Mouse (Mus musculus) layer of hippocampus, adult 2 months (tissue): ENCODE data around the gene Ccnq. TPM values are rescaled to one million over a fixed set of nuclear protein-coding genes. Genes with fewer than 3 reads are reported as not detected.

Experiments used
- DNase-seq, 2 experiments: peaks; one replicate each; pipeline ENCODE4 v3.0.0; 2022; ENCODE audit warnings: low spot score in 2 of 2
- H3K27ac ChIP-seq: fragments of 200-600 bp; 2 replicates; pipeline ENCODE4 v1.8.1; 2022
- H3K4me3 ChIP-seq: fragments of 200-600 bp; 2 replicates; pipeline ENCODE4 v1.8.1; 2022; ENCODE audit warnings: mild to moderate bottlenecking
- CTCF ChIP-seq: fragments of 200-600 bp; conservative IDR thresholded peaks from 2 replicates; pipeline ENCODE4 v1.8.1; 2022; ENCODE audit warnings: antibody characterized with exemption, mild to moderate bottlenecking, moderate library complexity
- total RNA-seq, 2 experiments: library from RNA; stranded (reverse); gene quantifications; 2 replicates each; pipeline ENCODE4 v1.2.3; 2021

The Ccnq gene
- total RNA-seq, 2 experiments from 2014 or later = 20.0 to 20.7 TPM

DNA sequence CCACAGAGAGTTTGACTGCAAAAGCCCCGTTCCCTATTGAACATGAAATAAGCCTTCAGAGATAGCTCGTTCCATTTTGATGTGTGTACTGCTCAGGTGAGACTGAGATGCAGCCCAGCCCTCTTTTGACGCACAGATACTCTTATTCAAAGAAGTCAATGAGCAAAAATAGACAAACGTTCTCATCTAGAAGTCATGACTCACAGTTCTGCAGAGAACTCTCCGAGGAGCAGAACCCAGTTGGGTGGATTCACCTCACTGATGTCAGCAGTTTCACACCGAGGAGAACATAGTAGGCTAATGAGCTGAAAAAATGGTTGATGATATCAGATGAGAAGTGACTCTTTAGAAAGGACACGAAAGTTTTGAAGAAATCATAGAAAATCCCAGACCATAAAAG is 5.3 kb downstream of the Ccnq start:
- Histone ChIP-seq H3K27ac (peak overlapping the region; percentile 14; the same call in 1 of the 2 replicates), H3K4me3 (no peak overlapping the region)
- DNase-seq = no peak
- TF ChIP-seq CTCF = no peak

DNA sequence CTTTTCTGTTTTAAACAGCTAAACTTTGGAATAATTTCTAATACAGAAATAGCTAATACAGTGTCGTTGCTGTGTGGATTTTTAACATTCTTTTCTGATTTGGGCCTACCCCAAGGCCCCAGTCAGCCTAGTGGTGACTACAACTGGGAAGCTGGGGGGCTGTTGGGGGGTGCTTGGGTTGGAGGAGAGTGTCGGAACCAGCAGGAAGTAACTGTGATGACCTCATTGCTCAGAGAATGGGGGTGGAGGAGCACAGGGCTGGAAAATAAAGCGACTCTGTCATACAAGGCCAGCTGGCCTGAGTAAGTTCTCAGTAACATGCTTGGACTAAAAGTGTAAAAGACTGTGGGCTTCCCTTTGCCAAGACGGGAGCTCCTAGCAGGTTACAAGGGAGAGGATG is 6.1 kb downstream of the Ccnq start:
- Histone ChIP-seq H3K27ac (peak overlapping the region; percentile 14; the same call in 1 of the 2 replicates), H3K4me3 (no peak overlapping the region)
- DNase-seq = no peak
- no peak for TF ChIP-seq CTCF

DNA sequence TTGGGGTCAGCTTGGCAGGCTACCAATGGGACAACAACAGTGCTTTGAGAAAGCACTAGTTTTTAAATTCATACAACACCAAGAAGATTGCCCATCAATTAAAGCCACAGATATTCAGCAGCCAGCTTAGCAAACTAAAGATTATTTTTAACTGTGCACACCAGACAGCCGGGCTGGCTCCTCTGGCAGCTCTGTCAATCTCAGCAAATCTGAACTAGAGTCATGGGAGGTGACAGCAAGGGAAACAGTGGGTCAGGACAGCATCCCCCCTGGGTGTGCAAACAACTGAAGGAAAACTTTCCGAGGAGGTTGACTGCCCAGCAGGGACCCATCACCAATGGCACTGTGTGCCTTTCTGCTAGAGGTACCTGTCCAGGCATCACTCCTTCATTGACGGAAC is 9.1 kb downstream of the Ccnq start:
- no peak for TF ChIP-seq CTCF
- no peak overlapping the region for H3K27ac ChIP-seq
- H3K4me3 ChIP-seq = no peak overlapping the region
- DNase-seq = no peak

DNA sequence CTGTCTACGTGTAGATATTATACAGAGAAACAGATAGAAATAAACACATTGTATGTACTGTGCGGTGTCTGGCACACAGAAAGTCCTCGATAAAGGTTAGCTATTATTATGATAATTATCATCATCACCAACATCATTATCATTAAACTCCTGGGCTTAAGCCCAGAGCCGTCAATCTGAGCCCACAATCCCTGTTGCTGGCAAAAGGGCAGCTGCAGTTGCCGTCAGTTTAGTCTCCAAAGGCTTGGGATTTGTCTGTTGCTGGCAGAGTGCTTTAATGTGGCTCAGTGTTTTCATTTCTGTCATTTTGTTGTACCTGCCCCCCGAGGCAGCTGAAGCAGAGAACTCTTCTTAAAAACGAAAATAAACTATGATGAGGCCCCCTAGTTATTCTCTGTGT is 9.6 kb downstream of the Ccnq start:
- no peak for DNase-seq
- H3K27ac ChIP-seq = no peak overlapping the region
- no peak overlapping the region for H3K4me3 ChIP-seq
- no peak for TF ChIP-seq CTCF

DNA sequence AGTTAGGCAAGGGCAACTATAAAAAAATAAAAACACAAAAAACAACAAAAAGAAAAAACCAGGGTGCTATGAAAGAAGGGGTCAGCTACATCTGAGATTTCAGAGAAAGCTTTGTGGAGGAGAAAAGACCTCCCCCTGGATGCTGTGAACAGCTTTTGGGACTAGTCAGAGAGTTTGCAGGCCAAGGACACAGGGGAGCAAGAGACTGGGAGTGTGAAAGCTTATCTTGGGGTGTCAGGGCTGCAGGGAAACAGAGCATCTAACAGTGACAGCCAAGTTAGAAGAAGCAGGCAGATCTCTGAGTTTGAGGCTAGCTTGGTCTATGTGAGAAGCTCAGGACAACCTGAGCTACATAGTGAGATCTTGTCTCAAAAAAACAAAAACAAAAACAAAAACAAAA is 12.2 kb downstream of the Ccnq start:
- Histone ChIP-seq H3K4me3 (no peak overlapping the region), H3K27ac (no peak overlapping the region)
- no peak for DNase-seq
- no peak for TF ChIP-seq CTCF

DNA sequence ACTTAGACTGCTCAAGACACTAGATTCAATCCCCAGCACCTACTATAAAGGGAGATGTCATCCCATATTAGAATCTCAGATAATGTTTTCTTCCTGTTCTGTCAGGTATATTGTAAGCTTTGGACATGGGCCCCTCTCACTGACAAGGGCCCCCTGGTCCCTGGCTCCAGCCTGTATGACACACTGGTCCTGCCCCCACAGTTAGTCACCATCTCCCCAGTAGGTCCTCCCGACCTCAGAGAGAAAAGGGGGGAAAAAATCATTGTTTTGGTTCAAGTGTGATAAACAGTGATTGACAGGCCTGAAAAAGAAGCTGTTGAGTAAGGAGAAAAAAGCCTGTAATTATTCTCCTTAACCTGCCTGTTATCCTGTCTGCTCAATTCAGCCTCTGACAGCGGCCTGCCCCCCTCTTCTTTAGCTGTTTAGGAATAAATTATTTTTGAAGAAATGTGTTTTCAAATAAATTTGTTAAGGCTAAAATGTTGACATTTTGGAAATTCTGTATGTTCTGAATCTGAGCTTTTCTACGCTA is 14.6 kb downstream of the Ccnq start:
- Histone ChIP-seq H3K4me3 (no peak overlapping the region), H3K27ac (no peak overlapping the region)
- DNase-seq = no peak
- TF ChIP-seq CTCF = no peak

DNA sequence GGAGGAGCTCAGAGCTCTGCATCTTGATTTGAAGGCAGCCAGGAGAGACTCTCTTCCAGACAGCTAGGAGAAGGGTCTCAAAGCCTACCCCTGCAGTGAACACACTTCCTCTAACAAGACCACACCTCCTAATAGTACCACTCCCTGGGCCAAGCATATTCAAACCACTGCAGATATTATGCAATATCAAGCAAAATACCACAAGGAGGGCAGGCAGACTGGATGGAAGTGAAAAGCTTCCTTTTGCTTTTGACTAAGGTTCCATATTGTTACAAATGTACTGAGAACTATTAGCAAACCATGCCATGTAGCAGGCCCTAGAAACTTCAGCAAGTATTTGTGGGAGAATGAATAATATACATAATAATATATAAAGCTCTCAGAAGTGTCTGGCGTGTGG is 16.4 kb downstream of the Ccnq start:
- TF ChIP-seq CTCF = no peak
- DNase-seq = no peak
- Histone ChIP-seq H3K4me3 (no peak overlapping the region), H3K27ac (no peak overlapping the region)

DNA sequence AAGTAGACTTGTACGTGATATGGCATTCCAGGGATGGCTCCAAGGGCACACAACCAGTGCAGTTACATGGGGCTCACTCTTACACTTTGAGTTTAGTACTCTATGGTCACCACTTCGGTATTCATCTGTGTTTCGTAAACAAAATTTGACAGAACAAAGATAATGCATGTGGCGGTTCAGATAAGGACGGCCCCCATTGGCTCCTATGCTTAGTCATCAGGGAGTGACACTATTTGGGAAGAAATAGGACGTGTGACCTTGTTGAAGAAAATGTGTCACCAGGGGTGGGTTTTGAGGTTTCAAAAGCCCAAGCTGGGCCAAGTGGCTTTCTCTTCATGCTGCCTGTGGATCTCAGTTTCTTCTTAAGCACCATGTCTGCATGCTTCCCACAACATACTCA is 18.9 kb downstream of the Ccnq start:
- no peak for TF ChIP-seq CTCF
- DNase-seq = no peak
- Histone ChIP-seq H3K27ac (no peak overlapping the region), H3K4me3 (no peak overlapping the region)

DNA sequence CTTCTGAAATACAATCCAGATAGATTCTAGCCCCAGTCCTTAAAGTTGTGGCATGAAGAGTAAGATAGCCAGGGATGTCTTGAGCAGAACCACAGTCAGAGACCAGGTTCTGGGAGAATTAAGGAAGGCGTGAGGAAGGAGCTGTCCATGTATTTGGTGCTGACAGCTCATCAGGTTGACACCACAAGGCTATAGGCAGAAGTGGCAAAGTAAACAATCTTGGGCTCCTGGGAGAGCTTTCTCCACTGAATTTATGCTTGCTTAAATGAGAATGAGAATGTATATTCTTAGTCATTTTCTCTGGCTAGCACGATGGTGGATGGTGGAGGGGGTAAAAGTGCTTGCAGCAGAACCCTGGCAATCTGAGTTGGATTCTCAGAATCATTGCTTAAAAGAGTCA is 20.6 kb downstream of the Ccnq start:
- no peak overlapping the region for H3K4me3 ChIP-seq
- DNase-seq = no peak
- TF ChIP-seq CTCF = no peak
- no peak overlapping the region for H3K27ac ChIP-seq

DNA sequence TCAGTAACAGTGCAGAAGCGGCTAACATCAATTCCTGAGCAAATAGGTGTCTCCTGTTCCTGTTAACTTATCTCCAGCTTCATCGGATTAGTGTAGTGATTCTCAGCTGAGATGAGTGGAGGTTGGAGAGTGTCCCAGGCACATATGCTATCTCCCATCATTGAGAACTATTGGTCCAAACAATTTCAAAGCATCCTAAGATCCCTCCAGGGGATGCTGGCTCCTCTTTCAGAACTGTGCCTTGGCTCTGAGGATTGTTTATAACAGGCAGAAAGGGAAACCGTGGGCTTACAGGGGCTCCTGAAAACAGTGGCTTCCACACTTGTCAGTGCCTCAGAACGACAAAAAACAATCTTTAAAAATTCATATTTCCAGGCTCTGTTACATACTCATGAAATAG is 23.5 kb downstream of the Ccnq start:
- no peak overlapping the region for H3K4me3 ChIP-seq
- H3K27ac ChIP-seq = no peak overlapping the region
- TF ChIP-seq CTCF = no peak
- DNase-seq = no peak

DNA sequence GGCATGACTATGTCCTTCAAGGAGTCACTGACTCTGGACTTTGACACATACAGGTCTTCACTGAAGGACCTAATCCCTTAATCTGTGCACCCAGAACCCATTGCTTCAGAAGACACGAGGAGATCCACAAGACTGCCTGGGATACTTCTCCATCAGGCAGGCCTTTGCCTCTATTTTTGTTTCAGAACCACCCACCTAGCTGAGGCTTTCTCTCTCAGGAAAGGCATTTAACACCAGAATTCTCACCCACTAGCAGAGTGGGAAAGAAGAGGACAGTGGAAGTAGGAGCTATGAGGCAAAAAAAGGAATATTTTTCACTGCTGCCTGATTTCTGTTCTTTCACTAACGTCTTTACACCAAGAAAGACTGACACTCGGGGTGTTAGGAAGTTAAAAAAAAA is 25.2 kb downstream of the Ccnq start:
- Histone ChIP-seq H3K4me3 (no peak overlapping the region), H3K27ac (peak overlapping the region; percentile 36; the same call in 1 of the 2 replicates)
- no peak for TF ChIP-seq CTCF
- DNase-seq = peak in 1 of 2 experiments; percentile 18

DNA sequence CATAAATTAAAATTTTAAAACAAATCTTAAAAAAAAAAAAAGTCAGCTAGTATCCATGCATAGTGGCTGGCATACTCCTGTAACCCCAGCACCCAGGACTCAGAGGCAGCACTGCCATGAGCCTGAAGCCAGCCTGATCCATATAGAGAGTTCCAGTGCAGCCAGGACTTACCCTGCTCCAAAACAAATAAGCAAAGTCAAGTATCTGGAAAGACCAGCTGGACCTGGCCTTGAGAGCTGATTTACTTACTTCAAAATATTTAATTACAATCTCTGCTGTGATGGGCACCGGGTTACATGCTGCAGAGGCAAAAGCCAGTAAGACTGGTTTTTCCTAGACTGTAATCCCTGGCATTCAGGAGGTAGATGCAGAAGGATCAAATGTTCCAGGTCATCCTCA is 26.7 kb downstream of the Ccnq start:
- Histone ChIP-seq H3K4me3 (no peak overlapping the region), H3K27ac (no peak overlapping the region)
- no peak for TF ChIP-seq CTCF
- no peak for DNase-seq

DNA sequence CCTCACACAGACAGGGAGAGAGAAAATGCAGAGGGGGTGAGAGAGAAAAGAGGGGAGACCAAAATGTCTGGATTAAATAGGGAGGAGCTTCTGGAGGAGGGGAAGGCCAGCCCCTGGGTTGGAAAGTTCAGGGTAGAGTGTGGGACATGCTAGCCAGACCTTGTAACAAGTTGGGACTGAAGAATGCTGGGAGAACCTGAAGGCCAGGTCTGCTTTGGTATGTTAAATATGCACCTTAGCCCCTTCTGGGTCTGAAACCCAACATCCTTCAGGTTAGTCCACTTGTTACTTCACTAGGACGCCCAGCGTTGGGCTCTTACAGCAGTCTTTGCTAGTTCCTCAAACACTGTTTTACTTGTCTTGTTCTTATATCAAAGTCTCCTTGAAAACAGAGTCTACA is 30.1 kb downstream of the Ccnq start:
- no peak for TF ChIP-seq CTCF
- DNase-seq = no peak
- Histone ChIP-seq H3K27ac (no peak overlapping the region), H3K4me3 (no peak overlapping the region)

DNA sequence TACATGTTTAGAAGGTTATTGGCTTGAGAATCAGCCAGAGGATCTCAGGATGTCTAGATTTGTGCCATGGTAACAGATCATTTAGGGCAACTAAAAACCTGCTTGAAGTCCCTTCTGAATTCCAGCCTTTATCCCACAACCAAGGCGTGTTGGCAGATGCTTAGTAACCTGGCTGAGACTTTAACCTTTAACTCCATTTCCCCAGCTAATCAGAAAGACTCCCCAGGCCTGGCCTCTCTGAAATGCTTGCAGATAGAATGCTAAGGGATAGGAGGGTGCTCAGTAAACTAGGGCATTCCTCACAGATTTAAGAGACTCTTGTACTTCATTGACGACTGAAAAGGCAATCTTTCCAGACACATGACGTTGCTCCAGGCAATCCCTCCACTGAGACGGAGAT is 33.9 kb downstream of the Ccnq start:
- no peak for DNase-seq
- no peak overlapping the region for H3K27ac ChIP-seq
- TF ChIP-seq CTCF = no peak
- no peak overlapping the region for H3K4me3 ChIP-seq

DNA sequence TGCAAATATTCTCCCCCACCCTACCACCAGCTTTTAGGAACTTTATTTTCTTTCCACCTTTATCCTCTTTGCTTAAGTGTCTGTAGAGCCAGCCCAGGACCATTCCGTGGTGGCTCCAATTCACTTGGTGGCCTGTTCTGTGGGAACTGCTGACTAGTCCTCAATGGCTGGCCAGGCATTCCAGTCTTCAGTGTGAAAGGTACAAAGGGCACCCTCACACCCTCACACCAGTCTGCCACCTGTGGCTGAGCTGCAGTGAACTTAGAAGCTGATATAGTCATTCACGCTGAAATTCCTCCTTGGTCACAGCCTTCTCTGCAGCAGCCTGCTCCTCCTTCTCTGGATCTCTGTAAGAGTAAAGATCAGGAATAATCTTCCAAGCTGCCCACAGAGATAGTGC is 42.9 kb downstream of the Ccnq start:
- TF ChIP-seq CTCF = no peak
- Histone ChIP-seq H3K27ac (no peak overlapping the region), H3K4me3 (no peak overlapping the region)
- DNase-seq = no peak
